Mouse (Mus musculus): ENCODE measurements around the gene Rbfox2. TPM values are rescaled to one million over a fixed set of nuclear protein-coding genes. Genes with fewer than 3 reads are reported as not detected.

Rbfox2 gene
- polyA plus RNA-seq, 1 experiment = 18.7 TPM

DNA sequence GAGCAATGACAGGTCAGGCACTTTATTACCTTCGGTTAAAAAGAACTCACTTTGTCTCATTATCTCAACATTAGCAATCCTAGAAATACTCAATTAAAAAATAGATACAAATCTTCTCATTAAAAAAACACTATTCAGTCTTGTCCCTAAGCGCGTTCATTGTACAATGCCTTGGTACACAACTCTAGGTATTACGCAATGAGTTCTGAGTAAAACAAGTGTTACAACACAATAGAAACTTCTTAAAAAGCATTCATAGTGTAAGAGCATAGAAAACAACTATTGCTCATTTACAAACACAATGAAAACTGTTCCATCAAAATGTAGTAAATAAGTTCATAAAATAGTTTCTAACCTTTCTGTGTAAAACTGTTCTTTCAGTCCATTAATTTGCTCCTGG is 146.0 kb downstream of the Rbfox2 start:
- TF ChIP-seq POLR2A (IDR thresholded peaks at IDR 0.05; ENCODE audit: low read depth, low read length) (no peak), CTCF (conservative IDR thresholded peaks at IDR 0.05; ENCODE audit: insufficient read depth, insufficient read length, low read depth, low read length) (no peak)
- WGBS = 78% methylated on average over 4 of the region's 4 CpGs

DNA sequence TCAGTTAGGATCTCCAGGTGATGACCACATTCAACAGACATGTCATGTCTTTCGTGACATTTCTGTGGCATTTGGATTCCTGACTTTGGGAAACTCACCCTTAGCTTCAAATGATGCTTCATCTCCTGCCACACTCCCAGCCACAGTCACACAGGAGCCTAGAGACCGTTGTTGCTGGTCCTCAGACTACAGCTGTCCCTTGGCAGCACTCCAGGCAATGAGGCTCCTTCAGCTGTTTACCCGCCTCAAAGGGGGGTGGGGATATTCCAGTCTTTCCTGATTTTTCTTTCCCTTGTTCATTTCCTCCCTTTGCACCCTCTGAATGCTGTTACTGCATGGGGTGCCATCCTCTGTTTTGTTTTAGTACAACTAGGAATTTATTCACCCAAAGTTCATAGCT is 150.3 kb downstream of the Rbfox2 start:
- peaks cover 2% of the 10 kb centered on the region; the same call in 1 of the 2 replicates for H3K4me1 ChIP-seq (ENCODE audit: control insufficient read depth, insufficient read depth, low read length)
- no peak overlapping the region for H3K27ac ChIP-seq (ENCODE audit: insufficient read depth, low read depth, low read length)
- peak; percentile 52 for DNase-seq
- H3K36me3 ChIP-seq (ENCODE audit: control insufficient read depth, insufficient read depth, low read length) = no peaks in the 10 kb centered on the region
- H3K27me3 ChIP-seq (replicated peaks; ENCODE audit: control insufficient read depth, insufficient read depth, low read length) = no peaks in the 10 kb centered on the region
- no peak overlapping the region for H3K4me3 ChIP-seq (ENCODE audit: insufficient read depth, low read depth, low read length)
- TF ChIP-seq CTCF (conservative IDR thresholded peaks at IDR 0.05; ENCODE audit: insufficient read depth, insufficient read length, low read depth, low read length) (no peak), POLR2A (IDR thresholded peaks at IDR 0.05; ENCODE audit: low read depth, low read length) (no peak)
- 35% methylated on average over 3 of the region's 3 CpGs for WGBS

More for the DNA sequence above, 146.0 kb downstream of the Rbfox2 start:
- Histone ChIP-seq H3K27me3 (replicated peaks; ENCODE audit: control insufficient read depth, insufficient read depth, low read length) (no peaks in the 10 kb centered on the region), H3K4me1 (ENCODE audit: control insufficient read depth, insufficient read depth, low read length) (0 out of 2 replicates have a peak, but pooled peaks cover under 1% of the 10 kb centered on the region), H3K36me3 (ENCODE audit: control insufficient read depth, insufficient read depth, low read length) (no peaks in the 10 kb centered on the region), H3K4me3 (ENCODE audit: insufficient read depth, low read depth, low read length) (no peak overlapping the region), H3K27ac (ENCODE audit: insufficient read depth, low read depth, low read length) (no peak overlapping the region)
- no peak for DNase-seq

DNA sequence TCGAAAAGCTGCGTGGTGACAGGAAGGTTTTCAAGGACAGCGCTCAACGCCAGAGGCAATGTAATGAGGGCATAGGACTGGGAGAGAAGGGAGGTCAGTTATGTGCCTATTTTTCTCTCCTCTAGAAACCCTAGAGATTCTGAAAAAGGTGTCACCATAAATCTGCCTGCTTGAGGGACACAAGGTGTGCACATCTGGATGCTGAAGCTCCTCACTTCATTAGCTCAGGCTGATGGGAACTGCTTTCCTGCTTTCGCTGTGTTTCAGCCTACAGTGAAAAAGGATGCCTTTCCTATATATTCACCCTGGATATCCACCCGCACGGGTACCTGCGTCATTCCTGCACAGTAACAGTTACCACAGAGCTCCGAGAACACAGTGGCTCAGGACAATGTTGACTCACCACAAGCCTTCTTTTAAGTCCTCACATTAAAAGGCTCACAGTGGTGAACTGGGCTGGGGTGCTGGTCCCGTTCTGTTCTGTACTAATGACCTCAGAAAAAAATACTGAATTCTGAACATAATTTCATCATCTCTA is 152.5 kb downstream of the Rbfox2 start:
- H3K36me3 ChIP-seq (ENCODE audit: control insufficient read depth, insufficient read depth, low read length) = no peaks in the 10 kb centered on the region
- H3K27ac ChIP-seq (ENCODE audit: insufficient read depth, low read depth, low read length) = no peak overlapping the region
- no peaks in the 10 kb centered on the region for H3K27me3 ChIP-seq (replicated peaks; ENCODE audit: control insufficient read depth, insufficient read depth, low read length)
- TF ChIP-seq POLR2A (IDR thresholded peaks at IDR 0.05; ENCODE audit: low read depth, low read length) (no peak), CTCF (conservative IDR thresholded peaks at IDR 0.05; ENCODE audit: insufficient read depth, insufficient read length, low read depth, low read length) (no peak)
- no peak for DNase-seq
- peaks cover 2% of the 10 kb centered on the region; the same call in 1 of the 2 replicates for H3K4me1 ChIP-seq (ENCODE audit: control insufficient read depth, insufficient read depth, low read length)
- H3K4me3 ChIP-seq (ENCODE audit: insufficient read depth, low read depth, low read length) = no peak overlapping the region
- 74% methylated on average over 10 of the region's 10 CpGs for WGBS

DNA sequence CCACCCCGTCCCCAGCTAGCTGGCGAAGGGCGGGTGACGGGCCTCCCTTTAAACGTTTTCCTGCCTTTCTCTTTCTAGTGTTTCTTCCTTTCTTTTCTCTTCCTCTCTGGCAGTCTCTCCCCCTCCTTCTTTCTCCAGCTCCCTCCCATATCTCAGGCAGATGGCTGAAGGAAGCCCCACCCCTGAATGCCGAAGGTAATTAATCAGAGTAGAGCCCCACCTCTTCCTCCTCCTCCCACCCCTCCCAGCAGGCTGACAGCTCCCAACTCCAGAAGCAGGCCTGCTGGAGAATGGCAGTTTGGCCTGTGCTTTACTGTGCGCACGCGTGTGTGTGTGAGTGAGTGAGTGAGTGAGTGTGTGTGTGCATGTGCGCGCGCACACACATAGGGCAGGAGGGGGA is 153.2 kb downstream of the Rbfox2 start:
- DNase-seq = peak; percentile 90
- Histone ChIP-seq H3K27ac (ENCODE audit: insufficient read depth, low read depth, low read length) (peak overlapping the region; percentile 68), H3K4me3 (ENCODE audit: insufficient read depth, low read depth, low read length) (peak overlapping the region; percentile 76), H3K27me3 (replicated peaks; ENCODE audit: control insufficient read depth, insufficient read depth, low read length) (no peaks in the 10 kb centered on the region), H3K4me1 (ENCODE audit: control insufficient read depth, insufficient read depth, low read length) (peaks cover 2% of the 10 kb centered on the region; the same call in 1 of the 2 replicates), H3K36me3 (ENCODE audit: control insufficient read depth, insufficient read depth, low read length) (no peaks in the 10 kb centered on the region)
- TF ChIP-seq CTCF (conservative IDR thresholded peaks at IDR 0.05; ENCODE audit: insufficient read depth, insufficient read length, low read depth, low read length) (peak; percentile 31; the same call in 1 of the 2 replicates), POLR2A (IDR thresholded peaks at IDR 0.05; ENCODE audit: low read depth, low read length) (no peak)
- WGBS = 4% methylated on average over 12 of the region's 12 CpGs

DNA sequence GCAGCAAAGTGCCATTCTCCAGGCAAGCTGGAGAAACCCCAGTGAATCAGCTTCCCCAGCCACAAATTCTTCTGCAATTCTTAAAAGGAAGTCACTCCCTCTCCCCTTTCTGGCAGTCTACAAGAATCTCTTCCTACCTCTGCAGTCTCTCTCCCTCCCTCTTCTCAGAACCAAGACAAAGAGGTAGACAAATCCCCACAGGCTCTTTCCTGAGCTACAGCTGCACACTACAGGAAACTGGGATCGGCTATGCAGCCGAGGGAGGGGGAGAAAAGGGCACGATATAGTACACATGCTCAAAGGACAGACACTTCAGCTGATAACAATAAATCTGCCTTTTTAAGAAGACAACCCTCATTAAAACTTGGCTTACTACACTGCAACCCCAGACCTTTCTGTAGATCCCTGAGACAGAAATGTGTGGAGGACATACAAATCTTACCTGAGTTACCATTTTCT is 153.7 kb downstream of the Rbfox2 start:
- Histone ChIP-seq H3K27me3 (replicated peaks; ENCODE audit: control insufficient read depth, insufficient read depth, low read length) (no peaks in the 10 kb centered on the region), H3K27ac (ENCODE audit: insufficient read depth, low read depth, low read length) (peak overlapping the region; percentile 68), H3K36me3 (ENCODE audit: control insufficient read depth, insufficient read depth, low read length) (no peaks in the 10 kb centered on the region), H3K4me3 (ENCODE audit: insufficient read depth, low read depth, low read length) (peak overlapping the region; percentile 76), H3K4me1 (ENCODE audit: control insufficient read depth, insufficient read depth, low read length) (peaks cover 2% of the 10 kb centered on the region; the same call in 1 of the 2 replicates)
- WGBS = 1% methylated on average over 3 of the region's 3 CpGs
- peak; percentile 38 for DNase-seq
- TF ChIP-seq CTCF (conservative IDR thresholded peaks at IDR 0.05; ENCODE audit: insufficient read depth, insufficient read length, low read depth, low read length) = no peak
- no peak for TF ChIP-seq POLR2A (IDR thresholded peaks at IDR 0.05; ENCODE audit: low read depth, low read length)

DNA sequence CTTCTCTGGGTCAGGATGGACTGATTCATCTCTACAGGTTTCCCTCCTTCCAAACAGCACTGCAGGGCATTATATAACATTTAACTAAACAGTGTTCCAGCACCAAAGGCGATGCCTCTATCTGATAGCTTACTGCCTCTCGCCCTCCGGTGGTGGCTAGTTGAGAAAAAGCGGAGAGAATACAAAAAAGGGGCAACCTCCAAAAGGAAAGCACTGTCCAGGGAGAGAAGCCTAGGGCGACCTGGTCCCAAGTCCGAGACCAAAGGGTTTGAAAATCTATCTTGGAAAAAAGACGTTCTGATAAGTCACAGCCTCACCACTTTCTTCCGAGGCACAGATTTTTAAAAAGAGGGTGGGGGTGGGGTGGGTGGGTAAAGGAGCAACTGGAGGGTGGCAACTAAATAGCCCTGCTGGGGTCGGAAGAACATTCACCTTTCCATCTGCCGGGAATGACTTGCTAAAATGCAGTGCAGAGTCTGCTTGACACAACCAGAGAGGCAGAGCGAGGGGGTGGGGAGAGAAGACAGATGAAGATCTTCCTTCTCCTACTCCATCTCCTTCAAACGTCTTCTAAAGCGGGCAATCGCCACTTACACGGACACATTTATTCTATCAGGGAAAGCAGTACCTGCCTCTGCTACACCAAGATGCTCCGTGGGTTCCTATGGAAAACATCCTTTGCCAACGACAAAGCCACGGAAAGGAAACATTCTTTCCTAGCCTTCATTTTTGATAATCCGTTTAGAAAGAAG is 154.3 kb downstream of the Rbfox2 start:
- TF ChIP-seq CTCF (conservative IDR thresholded peaks at IDR 0.05; ENCODE audit: insufficient read depth, insufficient read length, low read depth, low read length) (peak; percentile 40; the same call in 1 of the 2 replicates), POLR2A (IDR thresholded peaks at IDR 0.05; ENCODE audit: low read depth, low read length) (no peak)
- peak; percentile 13 for DNase-seq
- H3K27me3 ChIP-seq (replicated peaks; ENCODE audit: control insufficient read depth, insufficient read depth, low read length) = no peaks in the 10 kb centered on the region
- H3K4me3 ChIP-seq (ENCODE audit: insufficient read depth, low read depth, low read length) = peak overlapping the region; percentile 76
- WGBS = 4% methylated on average over 19 of the region's 19 CpGs
- no peaks in the 10 kb centered on the region for H3K36me3 ChIP-seq (ENCODE audit: control insufficient read depth, insufficient read depth, low read length)
- peak overlapping the region; percentile 68 for H3K27ac ChIP-seq (ENCODE audit: insufficient read depth, low read depth, low read length)
- peaks cover 2% of the 10 kb centered on the region; the same call in 1 of the 2 replicates for H3K4me1 ChIP-seq (ENCODE audit: control insufficient read depth, insufficient read depth, low read length)

DNA sequence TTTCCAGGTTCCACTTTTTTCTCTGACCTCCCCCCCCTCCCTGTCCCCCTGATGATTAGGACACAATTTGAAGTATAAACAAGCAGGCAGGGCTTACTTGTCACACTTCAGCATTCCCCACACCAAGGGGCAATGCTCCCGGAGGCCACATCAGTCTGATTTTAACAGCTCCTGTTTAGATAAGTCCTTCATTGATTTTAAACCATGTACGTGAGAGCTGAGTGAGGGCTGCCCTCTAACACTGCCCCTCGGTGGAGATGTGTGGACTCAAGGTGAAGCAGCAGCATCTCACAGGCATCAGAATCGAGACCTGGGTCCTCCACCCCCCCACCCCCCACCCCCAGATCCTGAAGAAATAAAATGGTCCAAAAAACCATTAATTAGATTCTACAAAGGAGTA is 155.0 kb downstream of the Rbfox2 start:
- TF ChIP-seq POLR2A (IDR thresholded peaks at IDR 0.05; ENCODE audit: low read depth, low read length) = no peak
- TF ChIP-seq CTCF (conservative IDR thresholded peaks at IDR 0.05; ENCODE audit: insufficient read depth, insufficient read length, low read depth, low read length) = no peak

More for the DNA sequence above, 155.0 kb downstream of the Rbfox2 start:
- 42% methylated on average over 4 of the region's 4 CpGs for WGBS
- H3K4me3 ChIP-seq (ENCODE audit: insufficient read depth, low read depth, low read length) = no peak overlapping the region
- no peak for DNase-seq
- H3K36me3 ChIP-seq (ENCODE audit: control insufficient read depth, insufficient read depth, low read length) = no peaks in the 10 kb centered on the region
- peaks cover 2% of the 10 kb centered on the region; the same call in 1 of the 2 replicates for H3K4me1 ChIP-seq (ENCODE audit: control insufficient read depth, insufficient read depth, low read length)
- H3K27ac ChIP-seq (ENCODE audit: insufficient read depth, low read depth, low read length) = no peak overlapping the region
- no peaks in the 10 kb centered on the region for H3K27me3 ChIP-seq (replicated peaks; ENCODE audit: control insufficient read depth, insufficient read depth, low read length)
